Mouse (Mus musculus): Measurements from ENCODE around the gene Arid3c. TPM values are rescaled to one million over a fixed set of nuclear protein-coding genes. Genes with fewer than 3 reads are reported as not detected.

Gene Arid3c
- not detected in 2 replicates for polyA plus RNA-seq (2012; rRNA removed; ENCODE audit: low replicate concordance)

DNA sequence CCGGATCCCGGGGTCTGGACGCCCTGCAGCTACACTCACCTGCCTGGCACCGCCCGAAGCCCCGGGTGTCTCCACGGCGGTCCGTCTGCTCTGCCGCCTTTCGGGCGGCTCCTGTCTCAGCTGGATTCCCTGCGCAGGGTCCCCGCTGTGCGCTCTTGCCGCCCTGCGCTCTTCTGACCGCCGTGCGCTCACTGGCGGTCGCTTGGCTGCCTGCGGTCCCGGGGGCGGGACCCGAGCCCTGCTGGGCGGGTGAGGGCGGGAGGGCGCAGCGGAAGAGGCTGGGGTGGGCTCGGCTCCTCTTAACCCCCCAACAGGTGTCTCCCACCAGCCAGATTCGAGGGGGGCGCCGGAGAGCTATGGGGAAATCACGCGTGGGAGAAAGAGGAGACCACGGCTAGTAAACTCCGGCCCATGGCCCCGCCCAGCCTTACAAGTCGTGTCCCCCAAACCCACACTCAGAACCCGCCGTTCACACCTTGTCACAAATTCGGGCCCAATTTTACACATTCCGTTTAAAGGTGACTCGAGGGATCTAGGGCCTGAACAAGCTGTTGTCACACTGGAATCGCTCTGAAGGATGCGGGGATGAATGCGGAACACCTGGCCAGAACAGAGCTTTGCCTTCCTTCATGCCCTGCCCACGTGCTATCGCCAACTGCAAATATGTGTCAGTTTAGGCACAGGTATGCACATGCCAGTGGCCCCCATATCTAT lies at the start of gene Arid3c:
Arid3c (minus strand) TSS at position 91 of the 714 bp plus-strand sequence.

GRCm38 (mm10) chr4:41774002-41774401 lies 43.1 kb upstream of the Arid3c start, which contains the start of gene Ccl27a:
Ccl27a (minus strand) TSS chr4:41774247.

GRCm38 (mm10) chr4:41755338-41756305 lies 24.7 kb upstream of the Arid3c start, which contains the start of gene Sigmar1:
Sigmar1 (minus strand) TSS chr4:41756157.

DNA sequence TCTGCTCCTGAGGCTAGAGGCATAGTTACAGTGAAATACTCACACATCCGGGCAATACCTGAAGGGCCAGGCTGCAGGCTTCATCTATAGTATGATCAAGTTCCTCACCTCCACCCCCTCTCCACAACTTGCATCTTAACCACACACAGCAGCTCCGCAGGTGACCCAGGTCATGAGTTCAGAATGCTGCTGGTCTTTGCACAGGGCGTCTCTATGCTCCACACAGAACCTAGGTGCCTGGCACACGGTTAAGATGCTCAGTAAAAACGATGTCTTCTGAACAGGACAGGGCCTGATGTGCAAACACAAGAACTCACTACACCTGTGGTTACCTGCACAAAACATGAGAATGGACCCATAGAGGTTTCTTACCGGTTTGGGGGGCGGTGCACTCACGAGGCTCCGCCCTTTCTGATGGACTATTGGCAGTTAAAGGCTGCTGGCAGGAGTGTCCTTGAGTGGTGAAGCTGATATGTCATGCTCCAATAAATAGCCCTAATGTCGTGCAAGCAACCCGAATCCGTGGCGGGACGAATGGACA lies 23.9 kb upstream of the Arid3c start, which contains the start of gene Galt:
Galt (plus strand) TSS at position 432 of the 541 bp plus-strand sequence.

GRCm38 (mm10) chr4:41722918-41723351 lies 8.0 kb downstream of the Arid3c start, which contains the start of gene Dctn3:
Dctn3 (minus strand) TSS chr4:41723170.

GRCm38 (mm10) chr4:41713197-41714067 lies 17.5 kb downstream of the Arid3c start, which contains the start of gene Rpp25l:
Rpp25l (minus strand) TSS chr4:41713534.

GRCm38 (mm10) chr4:41699783-41700182 lies 31.2 kb downstream of the Arid3c start, which contains the start of gene Il11ra1:
Il11ra1 (plus strand) TSS chr4:41699989.

GRCm38 (mm10) chr4:41696930-41697841 lies 33.8 kb downstream of the Arid3c start, which contains the start of gene Cntfr:
Cntfr (minus strand) TSS chr4:41697089.

Other genes starting within 250 kb of the Arid3c start
- 6.8 and 8.2 TPM in 2 replicates for gene AI464131, start 228.1 kb downstream of the Arid3c start, polyA plus RNA-seq (2012; rRNA removed; ENCODE audit: low replicate concordance)
- not detected in 2 replicates for gene 1110017D15Rik, start 213.8 kb downstream of the Arid3c start, polyA plus RNA-seq (2012; rRNA removed; ENCODE audit: low replicate concordance)
- 16.8 and 27.1 TPM in 2 replicates for gene Fam219a, start 161.6 kb downstream of the Arid3c start, polyA plus RNA-seq (2012; rRNA removed; ENCODE audit: low replicate concordance)
- gene Dnaic1, start 161.4 kb downstream of the Arid3c start, polyA plus RNA-seq (2012; rRNA removed; ENCODE audit: low replicate concordance): 2.2 and 4.2 TPM in 2 replicates
- gene Enho, start 90.8 kb downstream of the Arid3c start, polyA plus RNA-seq (2012; rRNA removed; ENCODE audit: low replicate concordance): 10.3 and 10.8 TPM in 2 replicates
- gene Cntfr, start 34.1 kb downstream of the Arid3c start, polyA plus RNA-seq (2012; rRNA removed; ENCODE audit: low replicate concordance): 2.2 and 3.4 TPM in 2 replicates
- 38.6 and 72.8 TPM in 2 replicates for gene Il11ra1, start 31.2 kb downstream of the Arid3c start, polyA plus RNA-seq (2012; rRNA removed; ENCODE audit: low replicate concordance)
- gene Rpp25l, start 17.6 kb downstream of the Arid3c start, polyA plus RNA-seq (2012; rRNA removed; ENCODE audit: low replicate concordance): 44.2 and 56.4 TPM in 2 replicates
- 37.8 and 51.4 TPM in 2 replicates for gene Dctn3, start 8.0 kb downstream of the Arid3c start, polyA plus RNA-seq (2012; rRNA removed; ENCODE audit: low replicate concordance)
- gene Galt, start 24.1 kb upstream of the Arid3c start, polyA plus RNA-seq (2012; rRNA removed; ENCODE audit: low replicate concordance): 105 and 141 TPM in 2 replicates
- 40.0 and 47.2 TPM in 2 replicates for gene Sigmar1, start 25.0 kb upstream of the Arid3c start, polyA plus RNA-seq (2012; rRNA removed; ENCODE audit: low replicate concordance)
- gene Ccl27a, start 43.1 kb upstream of the Arid3c start, polyA plus RNA-seq (2012; rRNA removed; ENCODE audit: low replicate concordance): 14.3 and 25.9 TPM in 2 replicates
- 2.4 TPM in 1 of 2 replicates, not detected in the other for gene Gm21541, start 172.5 kb upstream of the Arid3c start, polyA plus RNA-seq (2012; rRNA removed; ENCODE audit: low replicate concordance)
- gene Gm20878, start 210.4 kb upstream of the Arid3c start, polyA plus RNA-seq (2012; rRNA removed; ENCODE audit: low replicate concordance): 0.36 and 6.1 TPM in 2 replicates
- not detected in 2 replicates for gene Fam205a4, start 234.9 kb upstream of the Arid3c start, polyA plus RNA-seq (2012; rRNA removed; ENCODE audit: low replicate concordance)